Mouse (Mus musculus): ENCODE data around the gene Fam76a.

The Fam76a gene

GRCm38 (mm10) chr4:132884844-132885374, 37.4 kb downstream of the Fam76a start:
- DNase-seq (ENCODE audit: low spot score in 2 of 2): no peak

GRCm38 (mm10) chr4:132884064-132884843, 38.1 kb downstream of the Fam76a start, which contains the start of gene Stx12:
TSS of gene Stx12 (minus strand) at chr4:132884509.
- DNase-seq (ENCODE audit: low spot score in 2 of 2): peak; percentile 87 to 89

GRCm38 (mm10) chr4:132883561-132884063, 38.7 kb downstream of the Fam76a start:
- DNase-seq (ENCODE audit: low spot score in 2 of 2): no peak

GRCm38 (mm10) chr4:132874363-132875097, 47.8 kb downstream of the Fam76a start:
- no peak for DNase-seq (ENCODE audit: low spot score in 2 of 2)

GRCm38 (mm10) chr4:132873481-132874362, 48.6 kb downstream of the Fam76a start:
- DNase-seq (ENCODE audit: low spot score in 2 of 2): no peak

GRCm38 (mm10) chr4:132871116-132871515, 51.2 kb downstream of the Fam76a start:
- DNase-seq (ENCODE audit: low spot score in 2 of 2): no peak

GRCm38 (mm10) chr4:132864856-132865255, 57.5 kb downstream of the Fam76a start:
- DNase-seq (ENCODE audit: low spot score in 2 of 2): no peak

GRCm38 (mm10) chr4:132863012-132863411, 59.3 kb downstream of the Fam76a start:
- DNase-seq (ENCODE audit: low spot score in 2 of 2): no peak

GRCm38 (mm10) chr4:132860880-132861279, 61.5 kb downstream of the Fam76a start:
- DNase-seq (ENCODE audit: low spot score in 2 of 2): no peak

Measured in urinary bladder, postnatal 4 days (tissue).